Mouse (Mus musculus): Measurements from ENCODE around the gene Grb14.

Grb14 gene

DNA sequence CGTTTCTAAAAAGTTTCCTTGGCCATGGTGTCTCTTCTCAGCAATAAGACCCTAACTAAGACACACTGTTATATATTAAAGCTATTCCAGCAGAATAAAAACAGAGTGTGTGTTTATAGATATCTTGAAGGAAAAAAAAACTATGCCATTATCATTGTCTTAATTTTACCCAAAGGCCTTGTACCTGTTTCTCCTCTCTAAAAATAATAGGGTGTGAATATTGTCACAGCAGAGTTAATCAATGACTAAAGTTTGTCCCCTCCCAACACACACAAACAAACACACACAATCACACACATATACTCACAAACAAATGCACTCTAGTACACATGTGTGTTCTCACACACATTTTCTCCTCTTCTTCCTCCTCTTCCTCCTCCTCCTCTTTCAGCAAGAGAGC is at the start of gene Grb14:
Gene Grb14 (minus strand): TSS at position 101 of the 400 bp plus-strand sequence.
- DNase-seq (ENCODE audit: low read depth, low spot score): no peak

DNA sequence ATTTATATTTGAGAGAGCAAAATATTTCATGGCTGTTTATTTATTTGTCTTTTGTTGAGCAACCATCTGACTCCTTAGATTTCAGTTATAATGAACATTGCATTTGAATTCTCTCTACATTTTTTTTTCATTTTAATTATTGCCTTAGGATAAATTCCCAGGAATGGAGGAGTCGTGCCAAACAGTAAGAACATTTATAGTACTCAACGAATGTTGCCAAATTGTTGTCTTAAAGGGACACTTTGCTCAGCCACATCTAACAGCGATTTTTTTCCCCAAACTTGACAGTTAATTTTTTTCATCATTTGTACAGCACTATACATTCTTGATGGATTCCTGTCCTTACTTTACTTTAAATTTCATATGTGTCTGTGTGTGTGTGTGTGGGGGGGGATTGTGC is 47.4 kb upstream of the Grb14 start:
- no peak for DNase-seq (ENCODE audit: low read depth, low spot score)

DNA sequence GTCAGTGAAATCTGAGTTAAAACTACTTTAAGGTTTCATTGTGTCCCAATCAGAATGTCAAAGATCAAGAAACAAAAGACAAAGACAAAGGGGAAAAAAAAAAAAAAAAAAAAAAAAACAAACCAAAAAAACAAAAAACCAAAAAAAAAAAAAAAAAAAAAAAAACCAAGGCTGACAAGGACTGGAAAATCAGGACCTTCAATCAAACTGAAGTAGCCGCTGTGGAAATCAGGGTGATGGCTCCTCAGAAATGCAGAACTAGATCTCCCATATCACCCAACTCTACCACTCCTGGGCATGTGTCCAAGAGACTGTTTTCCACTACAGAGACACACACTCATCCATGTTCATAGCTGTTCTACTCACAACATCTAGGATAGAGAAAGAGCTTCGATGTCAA is 29.0 kb upstream of the Grb14 start:
- no peak for DNase-seq (ENCODE audit: low read depth, low spot score)

DNA sequence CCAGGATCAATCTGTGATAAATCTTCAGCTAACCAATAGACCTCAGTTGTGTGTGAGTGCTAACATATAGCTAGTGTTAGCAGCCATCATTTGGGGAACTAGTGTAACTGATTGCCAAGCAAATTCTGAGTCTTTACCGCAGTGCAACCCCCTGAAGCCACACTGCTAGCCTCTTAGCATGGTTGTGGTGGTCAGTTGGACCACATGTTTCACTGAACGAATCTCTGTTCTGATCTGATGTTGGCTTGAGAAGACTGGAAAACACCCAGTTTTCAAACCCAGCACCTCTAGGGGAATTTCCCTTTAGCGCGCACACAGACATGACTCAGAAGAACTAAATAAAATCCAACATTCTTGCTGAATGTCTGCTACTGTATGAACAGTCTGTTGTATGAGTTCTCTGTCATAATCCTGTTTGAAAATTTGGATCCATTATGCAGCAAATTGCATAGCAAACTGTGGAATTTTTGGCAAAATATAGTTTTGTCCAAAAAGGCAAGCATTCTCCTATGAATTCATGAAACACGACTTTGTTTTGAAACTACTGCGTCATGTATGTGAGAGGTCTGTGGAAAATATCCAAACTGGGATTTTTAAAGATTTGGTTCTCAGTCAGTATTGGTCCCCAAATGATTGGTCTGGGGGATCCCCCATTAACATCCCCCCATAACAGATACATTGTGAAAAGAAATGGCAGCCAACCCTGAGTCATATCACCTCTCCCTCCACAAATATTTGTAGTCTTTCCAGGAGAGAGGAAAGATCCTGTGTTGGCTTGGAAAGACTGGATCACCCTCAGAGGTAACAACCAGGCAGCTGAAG is 27.6 kb upstream of the Grb14 start:
- no peak for DNase-seq (ENCODE audit: low read depth, low spot score)

- no peak for DNase-seq (ENCODE audit: low read depth, low spot score)
These were observed 26.0 kb upstream of the Grb14 start for GRCm38 (mm10) chr2:65050776-65051175.

GRCm38 (mm10) chr2:65048234-65049017 is 23.6 kb upstream of the Grb14 start:
- DNase-seq (ENCODE audit: low read depth, low spot score): no peak

DNA sequence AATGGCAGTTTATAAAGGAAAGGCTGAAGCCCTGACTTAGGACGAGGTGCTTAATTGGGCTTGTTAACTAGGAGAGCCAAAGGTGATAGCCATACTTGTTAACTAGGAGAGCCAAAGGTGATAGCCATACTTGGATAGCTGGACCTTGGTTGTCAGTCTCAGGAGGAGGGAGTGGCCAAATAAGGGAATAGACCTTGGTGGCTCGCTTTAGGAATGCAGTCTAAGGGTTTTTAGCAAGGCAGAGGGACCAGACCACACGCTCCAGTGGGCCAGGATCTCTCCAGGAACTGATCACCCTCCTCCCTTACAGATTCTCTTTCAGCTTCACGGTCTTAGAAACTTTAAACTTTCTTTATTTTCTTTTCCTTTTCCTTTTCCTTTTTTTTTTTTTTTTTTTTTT is 13.4 kb upstream of the Grb14 start:
- no peak for DNase-seq (ENCODE audit: low read depth, low spot score)

DNA sequence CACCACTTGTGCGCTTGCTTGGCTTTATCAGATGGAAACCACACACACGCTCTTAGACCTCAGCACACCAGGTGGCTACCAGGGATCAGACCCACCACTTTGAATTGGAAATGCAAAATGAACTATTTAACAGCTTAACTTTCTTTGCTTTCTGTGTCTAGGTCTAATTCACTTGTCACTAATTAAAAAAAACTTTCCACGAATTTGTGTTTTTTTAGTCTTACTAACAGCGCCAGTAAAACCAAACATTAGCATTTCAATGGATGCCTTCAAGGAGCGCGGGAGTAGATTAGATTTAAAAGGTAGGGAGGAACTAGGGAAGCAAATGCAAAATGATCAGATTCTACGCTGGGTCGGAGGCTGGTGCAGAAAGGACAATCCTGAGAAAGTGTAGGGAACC is 12.8 kb upstream of the Grb14 start:
- DNase-seq (ENCODE audit: low read depth, low spot score): no peak

DNA sequence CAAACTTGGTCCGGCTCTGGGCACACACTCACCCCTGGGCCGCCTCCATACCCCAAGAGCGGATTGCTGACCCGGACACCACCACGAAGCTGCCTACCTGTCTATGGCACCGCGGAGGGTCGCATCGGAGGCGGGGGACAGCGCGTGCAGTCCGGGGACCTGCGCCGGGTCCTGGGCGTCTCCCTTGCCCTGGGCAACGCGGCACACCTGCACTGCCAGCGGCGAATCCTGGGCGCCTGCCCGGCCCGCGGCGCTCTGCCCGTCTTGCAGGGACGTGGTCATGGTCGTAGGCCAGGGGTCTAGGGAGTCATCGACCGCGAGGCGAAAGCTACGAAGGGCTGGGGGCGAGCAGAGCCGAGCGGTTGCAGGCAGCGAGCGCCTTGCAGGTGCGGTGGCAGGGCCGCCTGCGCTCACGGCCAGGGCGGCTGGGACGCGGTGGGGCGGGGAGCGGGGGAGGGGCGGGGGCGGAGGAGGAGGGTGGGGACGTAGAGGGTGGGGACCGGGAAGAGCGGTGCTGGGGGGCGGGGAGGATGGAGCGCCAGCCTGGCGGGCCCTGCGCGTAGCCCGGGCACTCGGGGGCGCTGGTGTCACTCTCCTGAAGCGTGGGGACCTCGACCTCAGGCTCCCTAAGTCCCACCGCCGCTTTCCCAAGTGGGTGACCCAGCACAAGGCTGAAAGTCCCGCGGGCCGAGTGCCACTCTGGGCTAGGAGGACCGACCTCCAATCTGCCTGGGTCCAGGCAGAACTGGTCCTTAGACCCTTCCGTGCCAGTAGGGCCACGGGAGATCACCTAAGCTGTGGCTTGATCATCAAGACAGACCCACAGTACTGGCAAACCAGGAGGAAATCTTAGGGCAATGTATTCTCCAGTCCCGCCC is 2.2 kb downstream of the Grb14 start:
- no peak for DNase-seq (ENCODE audit: low read depth, low spot score)

DNA sequence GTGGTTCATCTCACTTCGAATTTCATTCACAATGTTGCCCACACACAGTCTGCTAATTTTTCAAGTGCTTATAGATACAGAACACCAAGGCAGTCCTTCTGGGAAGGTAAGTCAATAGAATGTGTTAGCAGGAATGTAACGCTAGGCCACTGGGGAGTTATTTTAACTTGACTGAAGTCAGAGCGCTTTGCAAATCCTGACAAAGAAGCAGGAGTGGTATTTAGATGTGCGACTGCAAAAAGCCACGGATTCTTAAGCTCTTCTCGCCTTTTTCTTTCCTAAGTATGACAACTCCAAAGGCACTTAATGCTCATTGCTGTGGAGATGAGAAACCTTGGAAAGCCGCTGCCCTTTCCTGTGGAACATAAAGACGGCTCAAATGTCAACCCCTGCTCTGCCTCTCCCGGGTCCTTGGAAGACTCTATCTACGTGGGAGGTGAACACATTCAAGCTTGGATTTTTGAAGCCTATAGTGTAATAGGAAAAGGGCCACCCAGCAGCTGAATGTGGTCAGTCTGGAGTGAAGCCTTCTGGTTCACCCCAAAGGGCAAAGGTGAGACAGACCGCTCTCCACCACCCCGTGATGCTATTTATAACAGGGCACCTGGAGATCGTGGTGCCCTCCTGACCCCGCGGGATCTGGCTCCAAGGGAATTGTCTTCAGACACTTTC is 3.0 kb downstream of the Grb14 start:
- DNase-seq (ENCODE audit: low read depth, low spot score): no peak

- DNase-seq (ENCODE audit: low read depth, low spot score): no peak
These were observed 7.4 kb downstream of the Grb14 start for GRCm38 (mm10) chr2:65017375-65017774.

DNA sequence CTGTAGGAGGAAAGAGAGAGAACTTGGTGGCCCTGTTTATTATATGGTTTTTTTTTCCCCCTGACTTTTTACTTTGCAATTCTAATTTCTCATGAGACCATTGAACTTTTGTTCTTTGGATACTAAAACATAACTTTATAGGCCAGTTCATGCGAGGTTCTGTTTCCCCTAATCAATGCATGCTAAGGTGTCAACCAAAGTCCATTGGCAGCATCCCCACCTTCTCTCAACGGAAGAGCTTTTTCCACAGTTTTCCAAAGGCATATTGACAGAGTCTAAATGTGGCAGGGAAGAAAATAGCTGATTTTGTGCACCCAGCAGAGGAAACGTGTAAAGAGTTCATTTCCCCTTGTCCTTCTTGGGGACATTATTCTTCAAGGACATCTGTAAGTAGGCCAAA is 10.2 kb downstream of the Grb14 start:
- no peak for DNase-seq (ENCODE audit: low read depth, low spot score)

DNA sequence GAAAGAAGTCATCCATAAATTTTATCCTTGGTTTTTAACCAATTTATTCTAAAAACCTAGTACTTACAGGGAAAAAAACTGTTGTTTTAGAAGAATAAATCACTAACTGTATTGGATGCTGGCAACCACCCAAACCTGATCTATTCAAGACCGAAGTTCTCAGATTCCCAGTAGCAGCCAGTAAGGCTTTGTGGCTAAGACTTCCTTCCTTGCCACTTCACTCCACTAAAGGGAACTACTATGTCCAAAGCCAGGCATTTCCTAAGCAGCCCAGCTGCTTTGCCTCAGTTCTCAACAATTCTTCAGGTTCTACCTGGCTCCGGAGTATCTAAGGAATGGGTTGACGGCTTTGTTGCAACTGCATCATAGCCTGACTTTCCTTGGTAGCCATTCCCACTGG is 14.7 kb downstream of the Grb14 start:
- DNase-seq (ENCODE audit: low read depth, low spot score): no peak

- no peak for DNase-seq (ENCODE audit: low read depth, low spot score)
These were observed 17.4 kb downstream of the Grb14 start for GRCm38 (mm10) chr2:65007396-65007795.

DNA sequence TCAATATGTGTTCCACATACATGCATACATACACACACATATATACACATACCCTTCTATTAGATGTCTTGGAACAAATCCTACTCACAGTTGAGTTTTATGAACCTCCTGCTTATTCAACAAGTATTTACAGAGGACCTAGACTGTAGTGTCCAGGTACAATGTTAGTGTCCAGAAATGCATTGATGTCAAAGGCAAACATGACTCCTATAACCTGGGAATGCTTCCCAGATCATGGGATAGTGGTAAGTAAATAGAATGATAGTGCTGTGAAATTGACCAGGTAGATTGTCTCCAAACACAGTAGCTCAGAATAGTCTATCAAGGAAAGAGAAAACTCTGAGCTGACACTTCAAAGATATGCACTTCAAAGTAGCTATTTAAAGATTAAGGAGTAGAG is 19.7 kb downstream of the Grb14 start:
- no peak for DNase-seq (ENCODE audit: low read depth, low spot score)

- no peak for DNase-seq (ENCODE audit: low read depth, low spot score)
These were observed 21.4 kb downstream of the Grb14 start for GRCm38 (mm10) chr2:65003433-65003832.

- DNase-seq (ENCODE audit: low read depth, low spot score): no peak
These were observed 22.2 kb downstream of the Grb14 start for GRCm38 (mm10) chr2:65002631-65003030.

DNA sequence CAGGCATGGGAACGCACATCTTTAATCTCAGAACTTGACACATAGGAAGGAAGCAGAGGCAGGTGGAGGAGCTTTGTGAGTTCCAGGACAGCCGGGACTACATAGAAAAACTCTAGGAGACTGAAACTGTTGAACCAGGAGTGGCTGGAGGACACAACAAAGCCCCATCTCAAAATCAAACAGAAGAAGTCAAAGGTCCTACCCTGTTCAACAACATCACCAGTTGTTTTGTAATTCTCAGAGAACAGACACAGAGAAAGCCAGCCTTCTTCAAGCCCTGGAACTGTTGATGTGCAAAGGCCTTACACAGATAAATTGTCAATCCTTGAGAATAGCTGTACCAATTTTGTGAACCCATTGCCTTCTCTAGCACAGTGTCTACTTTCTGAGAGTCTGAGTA is 29.7 kb downstream of the Grb14 start:
- no peak for DNase-seq (ENCODE audit: low read depth, low spot score)

GRCm38 (mm10) chr2:64989426-64990187 is 35.2 kb downstream of the Grb14 start:
- no peak for DNase-seq (ENCODE audit: low read depth, low spot score)

- no peak for DNase-seq (ENCODE audit: low read depth, low spot score)
These were observed 37.0 kb downstream of the Grb14 start for GRCm38 (mm10) chr2:64987782-64988181.

GRCm38 (mm10) chr2:64975546-64975945 is 49.2 kb downstream of the Grb14 start:
- DNase-seq (ENCODE audit: low read depth, low spot score): no peak
